Mouse (Mus musculus) midbrain, embryonic 16.5 days (tissue): ENCODE data around the gene Gpank1. TPM values are rescaled to one million over a fixed set of nuclear protein-coding genes. Genes with fewer than 3 reads are reported as not detected.
A peak's percentile ranks its signal among the peaks of the same experiment; 100 is the strongest.
"Not testable (repeated sequence)": the region's sequence is repeated elsewhere in the genome, so short reads cannot be mapped to it uniquely, and the experiment has no call there.

Source experiments
- ATAC-seq: fragments of 200-750 bp; cut with Nextera tagmentation; 2 replicates; pipeline ENCODE4 v1.8.0; 2017; ENCODE audit warnings: moderate TSS enrichment
- H3K27ac ChIP-seq: fragments of 300-500 bp; sonication (generic); 2 replicates; pipeline ENCODE4 v1.5.1; 2014; ENCODE audit warnings: mild to moderate bottlenecking, low read length, mixed read lengths
- H3K27me3 ChIP-seq: fragments of 300-500 bp; sonication (generic); 2 replicates; pipeline ENCODE4 v1.6.1; 2014; ENCODE audit warnings: low read depth, low read length, mixed read lengths; ENCODE audit not compliant: control insufficient read depth, insufficient read depth
- H3K36me3 ChIP-seq: fragments of 300-500 bp; sonication (generic); 2 replicates; pipeline ENCODE4 v1.6.1; 2014; ENCODE audit warnings: mild to moderate bottlenecking, low read length, moderate library complexity, mixed read lengths; ENCODE audit not compliant: control insufficient read depth, insufficient read depth
- H3K4me1 ChIP-seq: fragments of 300-500 bp; sonication (generic); 2 replicates; pipeline ENCODE4 v1.6.1; 2014; ENCODE audit warnings: mild to moderate bottlenecking, low read length, mixed read lengths; ENCODE audit not compliant: control insufficient read depth, insufficient read depth
- H3K4me2 ChIP-seq: fragments of 300-500 bp; sonication (generic); 2 replicates; pipeline ENCODE4 v1.6.1; 2014; ENCODE audit warnings: mild to moderate bottlenecking, low read length, mixed read lengths
- H3K4me3 ChIP-seq: fragments of 300-500 bp; sonication (generic); 2 replicates; pipeline ENCODE4 v1.5.1; 2014; ENCODE audit warnings: low read depth, mild to moderate bottlenecking, low read length, moderate library complexity, mixed read lengths
- H3K9ac ChIP-seq: fragments of 300-500 bp; sonication (generic); 2 replicates; pipeline ENCODE4 v1.6.1; 2014; ENCODE audit warnings: low read depth, low read length, mixed read lengths
- H3K9me3 ChIP-seq: fragments of 300-500 bp; sonication (generic); replicated peaks from 2 replicates; pipeline ENCODE4 v1.6.1; 2014; ENCODE audit warnings: mild to moderate bottlenecking, low read length, mixed read lengths; ENCODE audit not compliant: control insufficient read depth, poor library complexity, severe bottlenecking
- WGBS: fragments of 180-500 bp; shearing (Covaris S2); extraction: QIAGEN DNeasy Blood & Tissue Kit; methylation state at CpG from one replicate; pipeline ENCODE4 v1.1.7; 2014; 5-methylcytosine and 5-hydroxymethylcytosine counted together
- polyA plus RNA-seq: library from polyadenylated mRNA; unstranded; fragments of >200 nt; fragmentation: Nextera tagmentation; extraction: Ambion mirVana; gene quantifications from 2 replicates; pipeline ENCODE4 v1.2.1, GENCODE M21; 2015

Gpank1 gene
- polyA plus RNA-seq, 1 experiment from 2014 or later = 24.3 TPM

- not testable (repeated sequence) for H3K27ac ChIP-seq, ATAC-seq, H3K27me3 ChIP-seq, H3K9ac ChIP-seq, H3K4me2 ChIP-seq, H3K36me3 ChIP-seq, H3K4me3 ChIP-seq, H3K9me3 ChIP-seq
- WGBS = 95% methylated on average over 12 of the region's 12 CpGs
- H3K4me1 ChIP-seq = peaks cover 33% of the 10 kb centered on the region
Measured at GRCm38 (mm10) chr17:35124261-35124896, 3.1 kb downstream of the Gpank1 start.

- Histone ChIP-seq H3K36me3 (no peaks in the 10 kb centered on the region), H3K27ac (no peak overlapping the region), H3K4me1 (peaks cover 28% of the 10 kb centered on the region), H3K27me3 (no peaks in the 10 kb centered on the region), H3K4me2 (no peak overlapping the region), H3K9ac (no peak overlapping the region), H3K4me3 (no peak overlapping the region), H3K9me3 (no peaks in the 10 kb centered on the region)
- no peak for ATAC-seq
- WGBS = 90% methylated on average over 1 of the region's 1 CpGs
Measured at GRCm38 (mm10) chr17:35125081-35125480, 3.8 kb downstream of the Gpank1 start.

- peaks cover 23% of the 10 kb centered on the region for H3K4me1 ChIP-seq
Measured at GRCm38 (mm10) chr17:35125578-35125977, 4.3 kb downstream of the Gpank1 start.

GRCm38 (mm10) chr17:35126206-35126611 is 5.0 kb downstream of the Gpank1 start, which contains the start of gene D17H6S53E:
Gene D17H6S53E (plus strand): TSS chr17:35126373.
- peak; percentile 27 for ATAC-seq
- peak within 1 kb of the TSS; percentile 76 for H3K4me2 ChIP-seq
- H3K36me3 ChIP-seq = no peaks in the 10 kb centered on the region

More at GRCm38 (mm10) chr17:35125578-35125977, 4.3 kb downstream of the Gpank1 start:
- Histone ChIP-seq H3K27me3 (no peaks in the 10 kb centered on the region), H3K4me3 (peak overlapping the region; percentile 74), H3K36me3 (no peaks in the 10 kb centered on the region), H3K9me3 (no peaks in the 10 kb centered on the region), H3K27ac (no peak overlapping the region), H3K4me2 (peak overlapping the region; percentile 76), H3K9ac (peak overlapping the region; percentile 88)
- 32% methylated on average over 6 of the region's 6 CpGs for WGBS
- no peak for ATAC-seq

GRCm38 (mm10) chr17:35127017-35127416 is 5.8 kb downstream of the Gpank1 start:
- Histone ChIP-seq H3K27ac (no peak overlapping the region), H3K4me2 (peak overlapping the region; percentile 76), H3K4me3 (peak overlapping the region; percentile 74), H3K4me1 (peaks cover 23% of the 10 kb centered on the region), H3K36me3 (no peaks in the 10 kb centered on the region), H3K9me3 (no peaks in the 10 kb centered on the region), H3K9ac (peak overlapping the region; percentile 88), H3K27me3 (no peaks in the 10 kb centered on the region)
- 70% methylated on average over 13 of the region's 13 CpGs for WGBS
- no peak for ATAC-seq

More at GRCm38 (mm10) chr17:35126206-35126611, 5.0 kb downstream of the Gpank1 start, which contains the start of gene D17H6S53E:
- peak within 1 kb of the TSS; percentile 74 for H3K4me3 ChIP-seq
- peak within 1 kb of the TSS; percentile 88 for H3K9ac ChIP-seq
- no peaks in the 10 kb centered on the region for H3K9me3 ChIP-seq
- H3K27me3 ChIP-seq = no peaks in the 10 kb centered on the region
- under 1% methylated on average over 36 of the region's 36 CpGs for WGBS
- H3K27ac ChIP-seq = peak within 1 kb of the TSS; percentile 77
- H3K4me1 ChIP-seq = peaks cover 23% of the 10 kb centered on the region

GRCm38 (mm10) chr17:35128996-35129395 is 7.7 kb downstream of the Gpank1 start:
- ATAC-seq = no peak
- no peak overlapping the region for H3K4me2 ChIP-seq
- H3K27ac ChIP-seq = no peak overlapping the region
- H3K27me3 ChIP-seq = no peaks in the 10 kb centered on the region
- no peak overlapping the region for H3K9ac ChIP-seq
- H3K4me3 ChIP-seq = no peak overlapping the region
- no peaks in the 10 kb centered on the region for H3K36me3 ChIP-seq
- H3K4me1 ChIP-seq = peaks cover 21% of the 10 kb centered on the region
- no peaks in the 10 kb centered on the region for H3K9me3 ChIP-seq
- WGBS = 72% methylated on average over 11 of the region's 11 CpGs

- H3K9me3 ChIP-seq = no peaks in the 10 kb centered on the region
- no peak for ATAC-seq
- H3K4me1 ChIP-seq = peaks cover 17% of the 10 kb centered on the region
- H3K27ac ChIP-seq = no peak overlapping the region
- 91% methylated on average over 8 of the region's 8 CpGs for WGBS
- H3K4me3 ChIP-seq = no peak overlapping the region
- no peaks in the 10 kb centered on the region for H3K27me3 ChIP-seq
- H3K36me3 ChIP-seq = no peaks in the 10 kb centered on the region
- H3K9ac ChIP-seq = no peak overlapping the region
- no peak overlapping the region for H3K4me2 ChIP-seq
Measured at GRCm38 (mm10) chr17:35131038-35131437, 9.8 kb downstream of the Gpank1 start.

GRCm38 (mm10) chr17:35131500-35132173 is 10.4 kb downstream of the Gpank1 start, which contains the start of gene Apom:
Gene Apom (minus strand): TSS chr17:35132050.
- Histone ChIP-seq H3K4me2 (no peak within 1 kb of the TSS), H3K9me3 (no peaks in the 10 kb centered on the region), H3K4me3 (no peak within 1 kb of the TSS), H3K27ac (no peak within 1 kb of the TSS), H3K36me3 (no peaks in the 10 kb centered on the region), H3K4me1 (peaks cover 19% of the 10 kb centered on the region), H3K9ac (no peak within 1 kb of the TSS), H3K27me3 (no peaks in the 10 kb centered on the region)
- ATAC-seq = no peak
- WGBS = 85% methylated on average over 15 of the region's 15 CpGs

GRCm38 (mm10) chr17:35132174-35132560 is 10.9 kb downstream of the Gpank1 start:
- H3K4me2 ChIP-seq = no peak overlapping the region
- no peaks in the 10 kb centered on the region for H3K9me3 ChIP-seq
- H3K27me3 ChIP-seq = no peaks in the 10 kb centered on the region
- 76% methylated on average over 3 of the region's 3 CpGs for WGBS
- H3K36me3 ChIP-seq = no peaks in the 10 kb centered on the region
- H3K4me3 ChIP-seq = no peak overlapping the region
- no peak for ATAC-seq
- H3K9ac ChIP-seq = no peak overlapping the region
- peaks cover 19% of the 10 kb centered on the region for H3K4me1 ChIP-seq
- no peak overlapping the region for H3K27ac ChIP-seq
